Mouse (Mus musculus) embryo, embryonic 10.5 days (tissue): ENCODE results near the gene Cmtm7.

Experiments used
- DNase-seq: peaks from one replicate; pipeline ENCODE4 v3.0.0-alpha.2; 2015; ENCODE audit warnings: low spot score

The Cmtm7 gene

DNA sequence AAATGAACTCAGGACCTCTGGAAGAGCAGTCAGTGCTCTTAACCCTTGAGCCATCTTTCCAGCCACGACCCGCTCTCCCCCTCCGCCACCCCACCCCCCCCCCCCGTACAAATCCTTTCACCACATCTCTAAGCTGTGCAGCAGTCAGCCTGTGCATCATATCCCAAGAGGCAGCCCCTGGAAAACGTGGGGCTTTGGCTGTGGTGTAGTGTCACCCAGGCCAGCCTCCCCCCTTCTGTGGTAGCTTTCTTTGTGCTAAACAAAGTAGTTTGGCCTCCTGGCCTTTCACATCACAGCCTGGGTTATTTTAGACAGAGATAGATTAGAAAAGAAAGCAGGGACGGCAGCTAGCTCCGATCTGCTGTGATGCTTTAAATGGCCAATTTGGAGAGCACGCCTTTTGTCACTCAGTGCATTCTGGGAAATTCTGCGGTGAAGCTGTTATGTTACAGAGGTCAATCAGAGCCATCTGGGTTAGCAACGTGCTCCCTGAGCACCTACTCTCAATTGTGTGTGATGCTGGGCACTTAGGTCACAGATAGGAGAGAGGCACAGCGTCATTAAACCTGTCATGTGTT lies 14.9 kb upstream of the Cmtm7 start:
- peak; percentile 56 for DNase-seq

DNA sequence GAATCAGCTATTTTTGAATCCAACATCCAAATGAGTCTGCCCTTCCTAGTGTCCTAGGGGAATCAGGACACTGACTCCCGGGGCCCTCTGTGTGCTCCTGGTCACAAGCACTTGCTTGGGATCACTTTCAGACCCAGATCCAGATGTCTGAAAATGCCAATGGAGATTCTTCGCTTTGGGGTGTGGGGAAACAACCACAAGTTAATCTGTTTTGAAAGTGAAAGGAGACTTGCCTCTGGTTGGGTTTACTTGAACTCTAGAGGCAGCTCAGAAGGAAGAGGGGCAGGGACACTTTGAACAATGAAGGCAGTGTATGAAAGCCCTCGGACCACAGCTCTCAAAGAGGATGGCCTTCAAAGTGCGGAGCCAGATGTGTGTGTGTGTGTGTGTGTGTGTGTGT lies 12.8 kb upstream of the Cmtm7 start:
- no peak for DNase-seq

DNA sequence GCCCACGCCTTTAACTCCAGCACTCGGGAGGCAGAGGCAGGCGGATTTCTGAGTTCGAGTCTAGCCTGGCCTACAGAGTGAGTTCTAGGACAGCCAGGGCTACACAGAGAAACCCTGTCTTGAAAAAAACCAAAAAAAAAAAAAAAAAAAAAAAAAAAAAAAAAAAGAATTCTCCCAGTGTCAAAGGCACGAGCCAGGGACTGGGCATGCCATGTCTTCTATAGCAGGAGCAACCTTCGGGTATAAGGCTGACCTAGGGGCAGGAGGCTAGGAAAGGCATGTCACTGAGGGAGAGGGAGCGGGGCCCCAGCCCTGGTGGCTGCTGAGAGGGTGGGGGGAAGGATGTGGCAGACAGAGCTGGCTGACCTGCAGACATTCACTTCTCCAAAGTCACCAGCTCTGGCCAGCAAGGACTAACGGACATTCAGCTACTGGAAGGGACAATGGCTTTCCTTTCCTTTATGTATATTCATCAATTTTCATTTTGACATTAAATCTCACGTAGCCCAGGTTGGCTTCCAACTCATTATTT lies 12.2 kb upstream of the Cmtm7 start:
- DNase-seq: no peak

DNA sequence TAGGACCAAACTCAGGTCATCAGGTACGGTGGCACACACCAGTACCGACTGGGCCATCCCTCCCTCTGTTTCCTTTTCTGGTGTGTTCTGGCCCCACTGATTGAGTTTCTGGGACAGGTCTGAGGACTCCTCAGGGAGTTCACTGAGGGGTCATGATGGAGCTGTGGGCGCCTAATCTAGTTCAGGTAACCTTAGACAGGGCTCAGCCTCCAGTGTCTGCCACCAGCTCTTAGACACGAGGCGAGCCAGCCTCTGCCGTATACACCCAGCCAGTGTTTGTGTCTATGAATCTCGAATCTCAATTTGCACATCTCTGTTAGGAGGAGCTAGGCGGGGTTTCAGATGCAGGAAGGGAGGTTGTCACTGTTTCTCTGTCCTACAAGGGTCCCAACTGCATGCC lies 8.3 kb upstream of the Cmtm7 start:
- no peak for DNase-seq

DNA sequence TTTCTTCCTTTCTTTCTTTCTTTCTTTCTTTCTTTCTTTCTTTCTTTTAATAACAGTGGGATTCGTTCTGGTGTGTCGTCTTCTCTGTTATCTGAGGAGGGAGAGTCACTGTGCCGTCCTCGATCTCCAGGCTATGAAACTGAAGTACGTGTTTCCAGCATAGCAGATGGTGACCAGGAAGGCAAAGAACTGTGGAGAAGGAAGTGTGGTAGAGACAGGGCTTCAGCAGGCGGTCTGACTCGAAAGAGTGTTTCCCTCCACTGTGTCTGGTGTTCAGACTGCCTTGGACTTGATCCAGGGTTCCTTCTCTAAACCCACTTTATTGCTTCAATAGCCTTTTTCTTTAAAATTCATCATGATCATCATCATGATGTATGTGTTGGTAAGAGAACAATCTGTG lies 7.9 kb upstream of the Cmtm7 start:
- no peak for DNase-seq

DNA sequence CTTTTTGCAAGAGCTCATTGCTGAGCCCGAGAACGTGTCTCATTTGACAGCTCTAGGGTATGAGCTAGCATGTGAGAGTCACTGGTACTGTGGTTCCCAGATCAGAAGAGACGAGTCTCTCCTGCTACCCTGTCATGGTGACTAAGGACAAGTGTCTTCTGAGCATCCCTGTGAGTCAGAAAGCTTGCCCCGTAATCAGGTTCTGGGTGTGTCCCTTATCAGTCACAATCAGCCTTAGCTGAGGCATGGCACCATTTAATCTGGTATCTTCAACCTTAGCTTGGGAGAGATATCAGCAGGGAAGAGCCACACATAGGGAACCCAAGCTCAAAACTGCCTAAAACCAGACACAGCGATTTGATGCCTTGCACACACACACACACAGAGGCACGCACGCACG lies 7.0 kb upstream of the Cmtm7 start:
- DNase-seq: no peak

DNA sequence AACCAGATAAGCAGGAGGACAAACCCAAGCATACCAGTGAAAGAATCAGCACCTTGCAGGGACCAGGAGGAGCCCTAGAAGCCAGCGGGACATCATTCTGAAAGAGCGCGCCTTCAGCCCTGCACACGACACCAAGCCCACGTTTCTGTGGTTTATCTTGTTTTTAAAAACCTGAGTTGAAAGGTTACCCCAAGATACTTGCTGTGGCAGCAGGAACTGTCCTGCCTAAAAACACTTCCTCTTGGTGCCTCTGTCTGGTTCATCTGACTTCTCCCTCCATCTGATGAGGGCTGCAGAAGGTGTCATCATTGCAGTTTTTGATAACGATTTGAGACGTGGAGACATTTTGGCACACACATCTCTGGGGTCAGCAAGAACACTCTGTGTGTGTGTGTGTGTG lies 6.1 kb upstream of the Cmtm7 start:
- no peak for DNase-seq

DNA sequence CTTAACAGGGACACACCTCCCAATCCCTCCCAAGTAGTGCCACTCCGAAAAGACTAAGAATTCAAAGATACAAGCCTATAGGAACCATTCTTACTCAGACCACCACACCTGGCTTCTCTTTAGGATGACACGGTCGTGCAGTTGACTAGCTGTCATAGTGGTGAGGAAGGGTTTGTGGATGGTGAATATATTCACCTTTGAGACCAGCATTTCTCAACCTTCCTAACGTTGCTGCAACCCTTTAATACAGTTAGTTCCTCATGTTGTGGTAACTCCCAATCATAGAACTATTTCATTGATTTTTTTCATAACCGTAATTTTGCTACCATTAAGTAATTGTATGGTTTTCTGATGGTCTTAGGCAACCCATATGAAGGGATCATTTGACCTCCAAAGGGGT lies 5.5 kb upstream of the Cmtm7 start:
- DNase-seq: no peak

DNA sequence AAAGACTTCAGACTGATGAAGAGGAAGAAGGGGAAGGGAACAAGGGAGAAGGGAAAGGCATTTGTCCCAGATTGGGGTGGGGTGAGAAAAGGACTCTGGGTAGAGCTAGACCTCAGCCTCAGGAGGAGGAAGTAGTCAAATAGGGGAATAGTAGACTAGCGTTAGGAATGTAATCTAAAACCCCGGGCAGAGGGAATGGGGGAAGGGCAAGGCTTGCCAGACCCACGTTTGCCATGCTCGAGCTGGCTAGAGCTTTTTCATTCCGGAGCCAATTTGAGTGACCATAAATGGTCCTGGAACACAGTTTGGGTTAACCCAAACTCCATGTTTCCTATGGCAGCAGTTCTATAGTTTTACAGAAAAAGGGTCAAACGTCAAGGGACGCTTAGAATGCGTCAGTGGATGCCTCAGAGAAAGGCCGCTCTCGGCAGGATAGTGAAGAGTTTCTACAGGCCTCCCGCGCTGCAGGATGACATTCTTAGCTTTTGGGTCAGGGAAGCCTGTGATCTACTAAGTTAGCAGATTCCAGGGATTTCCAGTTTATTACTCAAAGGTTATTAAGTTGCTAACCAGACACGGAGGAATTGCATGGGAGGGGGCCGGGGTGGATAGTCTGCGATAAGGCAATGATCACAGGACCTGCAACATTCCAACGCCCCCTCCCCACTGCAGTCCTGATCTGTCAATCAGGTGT lies 3.9 kb upstream of the Cmtm7 start:
- DNase-seq: peak; percentile 82

DNA sequence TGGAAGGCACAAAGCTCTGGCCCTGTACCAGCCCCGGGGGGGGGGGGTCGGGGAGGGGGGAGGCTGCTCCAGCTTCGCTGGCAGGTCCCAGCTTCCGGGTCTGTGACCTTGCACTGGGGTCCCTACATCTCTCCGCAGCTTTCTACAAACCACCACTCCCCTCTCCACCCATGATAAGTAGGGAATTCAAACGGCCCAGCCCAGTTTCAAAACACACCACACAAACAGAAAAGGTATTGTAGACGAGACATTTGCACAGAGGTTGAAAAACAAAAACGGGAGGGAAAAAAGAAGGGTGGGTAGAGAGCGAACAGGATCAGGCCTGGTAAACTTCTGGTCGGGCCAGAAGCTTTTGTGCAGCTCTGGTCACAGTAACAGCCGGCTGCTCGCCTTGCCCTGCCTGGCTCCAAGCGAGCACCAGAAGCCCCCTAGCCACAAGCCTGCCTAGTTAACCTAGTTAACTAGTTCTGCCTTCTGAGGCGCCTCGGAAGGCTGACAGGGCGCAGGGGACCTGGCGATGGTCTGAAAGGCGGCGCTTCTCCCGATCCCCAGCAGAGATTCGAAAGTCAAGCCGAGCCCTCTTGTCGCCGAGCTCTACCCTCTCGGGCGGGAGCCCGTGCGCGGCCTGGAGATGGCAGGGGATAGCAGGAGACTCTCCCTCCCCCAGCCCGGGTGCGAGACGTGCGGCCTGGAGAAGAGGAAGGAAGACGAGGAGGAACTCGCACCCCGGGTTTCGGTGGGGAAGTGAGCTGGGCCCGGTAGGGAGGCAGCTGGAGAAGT lies 720 bp downstream of the Cmtm7 start:
- peak; percentile 64 for DNase-seq

DNA sequence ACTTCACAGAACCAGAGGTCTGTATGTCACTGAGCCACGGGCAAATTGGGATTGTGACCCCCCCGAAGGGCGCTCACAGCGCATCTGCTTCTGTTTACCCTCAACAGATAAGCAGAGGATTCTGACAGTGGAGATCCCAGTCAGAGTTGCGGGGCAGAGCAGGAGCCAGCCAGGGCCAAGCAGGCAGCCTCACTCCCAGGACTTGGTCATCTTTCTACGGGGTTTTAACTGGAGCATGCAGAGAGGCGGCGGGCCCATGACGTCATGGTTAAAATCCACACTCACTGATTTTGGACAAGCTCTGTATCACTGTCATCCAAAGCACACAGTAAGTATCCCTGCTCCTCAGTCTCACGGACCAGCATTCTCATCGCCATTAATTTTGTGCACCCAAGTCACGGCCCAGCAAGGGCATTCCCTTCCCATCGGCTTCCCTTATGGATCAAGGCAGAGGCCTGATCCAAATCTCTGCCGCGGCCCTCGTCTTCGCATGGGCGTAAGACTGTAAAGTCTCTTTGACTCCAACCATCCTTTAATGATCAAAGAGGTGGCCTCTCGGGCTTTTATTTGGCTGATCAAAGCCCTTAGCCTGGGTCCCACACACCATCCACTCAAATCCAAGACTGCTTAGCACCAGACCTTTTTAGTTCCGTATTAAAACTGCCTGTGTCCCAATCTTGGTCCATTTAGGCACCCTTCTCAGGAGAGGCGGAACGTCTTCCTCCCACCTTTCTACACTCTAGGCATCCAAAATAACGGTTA lies 1.5 kb downstream of the Cmtm7 start:
- DNase-seq: peak; percentile 60

DNA sequence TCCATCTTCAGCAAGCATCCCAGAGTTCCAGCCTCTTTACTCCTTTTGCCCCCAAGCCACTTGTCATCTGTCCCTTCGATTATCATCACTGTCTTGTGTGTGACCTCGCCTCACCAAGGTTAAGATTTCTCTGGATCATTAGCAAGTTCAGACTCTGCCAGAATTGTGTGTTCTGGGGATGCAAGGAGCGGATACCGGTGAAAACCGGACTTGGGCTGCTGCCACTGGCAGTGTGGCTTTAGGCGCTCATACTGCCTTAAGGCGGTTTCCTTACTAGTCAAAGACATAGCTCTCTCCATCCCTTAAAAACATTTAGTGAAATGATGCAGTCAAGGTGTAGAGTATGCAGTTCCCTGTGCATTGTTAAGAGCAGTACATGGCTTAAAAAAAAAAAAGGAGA lies 2.8 kb downstream of the Cmtm7 start:
- no peak for DNase-seq

DNA sequence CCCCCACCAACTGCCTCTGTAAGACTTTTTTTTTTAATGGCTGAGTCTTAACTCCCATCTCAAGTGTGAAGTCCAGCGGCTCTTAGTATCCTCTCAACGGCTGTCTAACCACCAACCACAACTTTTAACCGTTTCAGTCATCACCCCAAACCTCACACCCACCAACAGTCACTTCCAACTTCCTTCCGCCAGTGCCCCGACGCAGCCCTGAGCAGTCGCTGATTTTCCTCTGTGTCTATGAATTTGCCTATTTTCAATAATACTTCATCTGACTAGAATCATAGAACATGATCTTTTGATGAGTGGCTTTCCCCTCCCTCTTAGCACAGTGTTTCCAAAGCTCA lies 3.6 kb downstream of the Cmtm7 start:
- DNase-seq: no peak

DNA sequence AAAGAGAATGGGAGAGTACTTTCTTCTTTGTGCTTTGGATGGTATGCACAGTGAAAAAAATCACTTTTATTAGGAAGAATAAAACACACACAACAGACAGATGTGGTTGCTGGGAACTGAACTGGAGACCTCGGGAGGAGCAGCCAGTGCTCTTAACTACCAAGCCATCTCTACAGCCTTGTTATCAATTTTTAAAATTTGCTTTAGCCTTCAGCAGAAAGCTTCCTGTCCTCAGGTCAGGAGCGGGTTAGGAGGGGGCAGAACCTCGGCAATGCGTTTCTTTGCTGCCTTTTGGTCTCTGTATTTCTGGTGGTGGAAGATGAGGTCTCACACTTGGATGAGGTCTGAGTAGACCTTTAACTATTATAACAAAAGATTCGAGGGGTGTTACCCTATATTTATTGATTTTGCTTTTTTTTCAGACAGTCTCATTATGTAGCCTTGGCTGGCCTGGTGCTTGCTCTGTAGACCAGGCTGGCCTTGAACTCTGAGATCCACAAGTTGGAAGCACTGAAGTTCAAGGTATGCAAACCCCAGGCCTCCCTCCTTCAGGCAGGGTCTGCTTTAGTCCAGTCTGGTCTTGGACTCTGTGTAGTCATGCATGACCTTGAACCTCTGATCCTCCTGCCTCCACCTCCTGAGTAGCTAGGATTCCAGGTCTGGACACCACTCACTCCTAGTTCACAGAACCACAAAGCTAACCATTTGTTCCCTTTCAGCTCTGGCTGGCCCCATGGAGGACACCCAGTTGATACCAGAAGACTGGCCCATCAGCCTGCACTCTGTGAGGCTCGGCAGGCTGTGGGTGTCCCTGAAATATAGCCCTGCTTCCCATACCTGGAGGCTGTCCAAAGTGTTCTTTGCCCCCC lies 4.2 kb downstream of the Cmtm7 start:
- no peak for DNase-seq

DNA sequence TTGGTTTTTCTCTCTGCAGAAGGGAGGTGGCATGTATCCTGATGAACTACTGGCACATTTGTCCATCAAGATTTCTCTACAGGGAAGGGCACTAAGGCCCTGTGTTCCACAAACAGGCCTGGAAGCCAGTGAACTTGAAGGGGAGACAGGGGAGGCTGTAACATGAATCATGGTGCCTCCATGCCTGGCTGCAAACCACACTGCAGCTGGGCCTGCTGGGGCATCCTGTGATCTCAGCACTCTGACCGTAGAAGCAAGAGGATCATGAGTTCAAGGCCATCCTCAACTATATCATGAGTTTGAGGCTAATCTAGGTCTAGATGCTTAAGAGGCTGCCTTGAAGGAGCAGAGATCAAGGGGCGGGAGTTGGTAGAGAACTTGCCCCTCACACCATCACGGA lies 5.3 kb downstream of the Cmtm7 start:
- DNase-seq: no peak

DNA sequence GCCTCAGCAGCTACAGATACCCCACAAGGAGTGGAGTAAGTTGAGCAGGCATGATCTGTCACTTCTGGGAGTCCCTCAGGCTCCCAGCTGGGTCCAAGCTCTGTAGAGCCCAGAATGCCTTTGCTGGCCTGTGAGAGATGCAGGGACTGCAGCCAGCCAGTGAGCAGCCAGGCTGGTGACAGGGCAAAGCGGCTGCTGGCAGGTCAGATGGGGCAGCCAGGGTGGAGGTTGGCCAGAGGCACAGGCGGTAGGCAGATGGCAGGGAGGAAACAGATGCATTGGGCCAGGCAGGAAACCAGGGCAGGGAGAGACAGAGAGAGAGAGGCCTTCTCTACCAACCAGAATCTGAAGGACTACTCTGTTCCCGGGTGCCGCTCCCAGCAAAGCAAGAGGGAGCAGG lies 6.4 kb downstream of the Cmtm7 start:
- DNase-seq: no peak

DNA sequence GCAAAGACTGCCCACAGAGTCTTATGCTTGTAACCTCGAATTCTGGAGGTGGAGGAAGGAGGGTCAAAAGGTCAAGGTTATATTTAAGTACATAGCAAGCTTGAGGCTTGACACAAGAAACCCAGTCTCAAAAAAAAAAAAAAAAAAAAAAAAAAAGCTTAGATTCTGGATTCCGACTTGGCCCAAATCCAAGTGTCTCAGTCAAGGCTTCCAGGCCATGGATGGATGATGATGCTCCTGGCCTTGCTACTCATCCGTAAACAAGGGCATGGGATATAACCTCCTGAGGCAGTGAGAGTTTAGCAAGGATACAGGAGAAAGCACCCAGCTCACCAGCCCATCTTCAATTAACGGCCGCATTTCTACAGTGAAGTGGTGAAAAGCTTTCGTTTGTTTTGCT lies 7.0 kb downstream of the Cmtm7 start:
- no peak for DNase-seq

DNA sequence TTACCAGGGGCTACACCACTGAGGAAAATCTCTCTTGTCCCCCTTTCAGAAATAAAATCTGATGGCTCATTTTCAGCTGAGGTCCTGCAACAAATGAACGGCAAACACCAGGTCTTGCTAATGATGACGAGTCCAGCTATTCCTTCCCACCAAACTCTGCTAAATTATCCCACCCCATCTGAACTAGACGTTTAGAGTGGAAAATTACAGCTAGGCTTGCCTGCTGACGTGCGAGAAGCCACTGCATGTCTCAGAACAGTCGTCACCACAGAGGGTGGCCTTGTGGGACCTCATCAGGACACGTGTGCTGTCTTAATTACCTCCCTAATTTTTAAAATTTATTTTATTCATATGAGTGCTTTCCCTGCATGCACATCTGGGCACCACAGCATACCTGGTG lies 10.1 kb downstream of the Cmtm7 start:
- no peak for DNase-seq

DNA sequence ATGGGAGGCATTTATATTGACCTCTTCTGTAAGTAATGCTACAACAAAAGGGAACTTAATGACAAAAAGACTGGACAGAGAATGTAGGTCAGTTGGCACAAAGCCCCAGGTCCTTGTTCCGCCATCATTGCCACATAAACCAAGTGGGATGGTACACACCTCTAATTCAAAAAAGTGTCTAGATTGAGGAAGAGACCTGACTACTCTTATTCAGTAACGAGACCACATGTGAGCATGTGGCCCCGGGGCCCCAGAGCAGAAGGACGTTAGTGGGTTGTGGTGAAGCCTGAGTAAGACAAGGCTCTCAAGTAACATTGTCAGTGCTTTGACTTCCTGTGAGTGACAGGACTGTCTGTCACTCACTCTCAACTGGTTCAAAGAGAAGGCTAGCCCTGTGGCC lies 11.4 kb downstream of the Cmtm7 start:
- no peak for DNase-seq

DNA sequence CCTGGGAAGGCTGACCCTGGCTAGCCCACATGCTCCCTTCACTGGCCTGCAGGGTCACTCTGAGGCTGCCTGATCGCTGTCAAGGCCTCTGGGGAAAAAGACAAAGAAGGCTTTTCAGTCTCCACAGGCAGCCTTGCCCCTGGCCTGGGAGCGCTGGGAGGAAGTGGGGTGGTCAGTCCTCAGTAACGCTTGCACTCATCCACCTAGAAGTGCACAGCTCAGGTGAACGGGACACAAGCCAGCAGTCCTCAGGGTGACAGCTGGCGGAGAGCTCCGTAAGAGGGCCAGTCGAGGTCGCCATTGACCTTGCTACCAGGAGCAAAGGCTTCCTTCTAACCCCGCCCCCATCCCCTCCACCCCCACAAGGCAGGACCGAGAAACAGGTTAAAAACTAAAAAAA lies 13.6 kb downstream of the Cmtm7 start:
- DNase-seq: no peak

DNA sequence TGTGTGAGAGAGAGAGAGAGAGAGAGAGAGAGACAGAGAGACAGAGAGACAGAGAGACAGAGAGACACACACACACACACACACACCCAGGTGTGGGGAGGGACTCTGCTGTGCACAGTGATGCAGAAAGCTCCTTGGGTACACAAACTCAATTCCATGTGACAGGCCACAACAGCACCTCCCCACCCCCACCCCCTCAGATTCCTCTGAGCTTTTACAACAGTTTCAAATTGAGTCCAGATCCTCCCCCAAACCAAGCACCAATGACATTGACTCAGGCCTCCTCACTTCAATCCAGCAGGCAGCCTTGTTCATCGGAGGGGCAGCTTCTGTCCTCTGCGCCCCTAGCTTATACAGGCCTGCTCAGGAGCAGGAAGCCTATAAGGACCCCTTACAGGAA lies 14.1 kb downstream of the Cmtm7 start:
- DNase-seq: peak; percentile 23

DNA sequence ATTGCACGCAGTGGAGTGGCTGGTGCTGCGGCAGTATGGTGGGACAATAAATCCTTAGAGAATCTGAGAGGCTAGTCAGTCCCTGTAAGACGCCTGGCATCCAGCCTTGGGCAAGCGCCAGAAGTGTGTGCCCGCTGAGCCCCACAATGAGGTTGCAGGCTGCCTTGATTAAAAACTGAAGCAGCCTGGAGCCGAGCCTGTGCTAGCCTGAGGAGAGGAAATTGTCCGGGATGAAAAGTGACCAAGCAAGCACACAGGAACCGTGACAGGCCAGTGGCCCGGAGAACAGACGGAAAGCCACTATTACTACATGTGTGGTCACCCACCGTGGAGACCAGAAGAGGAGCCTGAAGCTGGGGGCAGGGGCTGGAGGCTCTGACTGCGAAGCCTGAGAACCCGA lies 14.6 kb downstream of the Cmtm7 start:
- no peak for DNase-seq
